Mouse (Mus musculus): ENCODE results near the gene Rbm42.

Gene Rbm42

GRCm38 (mm10) chr7:30649591-30650540, at the start of gene Rbm42:
Gene Rbm42 (minus strand): TSS chr7:30650317.
- DNase-seq (ENCODE audit: low spot score), result peak; percentile 99

- no peak for DNase-seq (ENCODE audit: low spot score)
These were observed 48.5 kb upstream of the Rbm42 start, which contains the start of gene 2200002J24Rik for GRCm38 (mm10) chr7:30698589-30698988. Gene 2200002J24Rik (plus strand): TSS chr7:30698926.

GRCm38 (mm10) chr7:30698101-30698500, 48.0 kb upstream of the Rbm42 start:
- no peak for DNase-seq (ENCODE audit: low spot score)

GRCm38 (mm10) chr7:30688325-30688724, 38.2 kb upstream of the Rbm42 start:
- DNase-seq (ENCODE audit: low spot score), result no peak

GRCm38 (mm10) chr7:30683425-30683824, 33.3 kb upstream of the Rbm42 start:
- no peak for DNase-seq (ENCODE audit: low spot score)

GRCm38 (mm10) chr7:30681897-30682296, 31.8 kb upstream of the Rbm42 start:
- no peak for DNase-seq (ENCODE audit: low spot score)

GRCm38 (mm10) chr7:30678263-30678975, 28.3 kb upstream of the Rbm42 start:
- DNase-seq (ENCODE audit: low spot score), result no peak

- no peak for DNase-seq (ENCODE audit: low spot score)
These were observed 21.4 kb upstream of the Rbm42 start, which contains the start of gene Pmis2 for GRCm38 (mm10) chr7:30671480-30671879. Gene Pmis2 (minus strand): TSS chr7:30671605.

GRCm38 (mm10) chr7:30669229-30669628, 19.1 kb upstream of the Rbm42 start:
- no peak for DNase-seq (ENCODE audit: low spot score)

GRCm38 (mm10) chr7:30665321-30665720, 15.2 kb upstream of the Rbm42 start:
- DNase-seq (ENCODE audit: low spot score), result no peak

- peak; percentile 90 for DNase-seq (ENCODE audit: low spot score)
These were observed 14.5 kb upstream of the Rbm42 start, which contains the start of gene Haus5 for GRCm38 (mm10) chr7:30664529-30665200. Gene Haus5 (minus strand): TSS chr7:30664994.

- no peak for DNase-seq (ENCODE audit: low spot score)
These were observed 11.0 kb downstream of the Rbm42 start for GRCm38 (mm10) chr7:30639083-30639482.

GRCm38 (mm10) chr7:30636395-30636794, 13.7 kb downstream of the Rbm42 start:
- DNase-seq (ENCODE audit: low spot score), result no peak

GRCm38 (mm10) chr7:30635752-30636151, 14.4 kb downstream of the Rbm42 start, which contains the start of gene Etv2:
Gene Etv2 (minus strand): TSS chr7:30635852.
- DNase-seq (ENCODE audit: low spot score), result no peak

- DNase-seq (ENCODE audit: low spot score), result peak; percentile 48
These were observed 15.5 kb downstream of the Rbm42 start for GRCm38 (mm10) chr7:30634621-30635020.

- DNase-seq (ENCODE audit: low spot score), result no peak
These were observed 16.2 kb downstream of the Rbm42 start for GRCm38 (mm10) chr7:30633762-30634412.

- DNase-seq (ENCODE audit: low spot score), result no peak
These were observed 21.1 kb downstream of the Rbm42 start for GRCm38 (mm10) chr7:30629013-30629412.

- no peak for DNase-seq (ENCODE audit: low spot score)
These were observed 23.5 kb downstream of the Rbm42 start for GRCm38 (mm10) chr7:30626647-30627046.

- peak; percentile 88 for DNase-seq (ENCODE audit: low spot score)
These were observed 24.4 kb downstream of the Rbm42 start, which contains the start of gene Cox6b1 for GRCm38 (mm10) chr7:30625530-30626384. Gene Cox6b1 (minus strand): TSS chr7:30626151.

GRCm38 (mm10) chr7:30619202-30619601, 30.9 kb downstream of the Rbm42 start:
- DNase-seq (ENCODE audit: low spot score), result peak; percentile 20

Data from urinary bladder, postnatal 14 days (tissue).